Mouse (Mus musculus): ENCODE data around the gene March10. TPM values are rescaled to one million over a fixed set of nuclear protein-coding genes. Genes with fewer than 3 reads are reported as not detected.

Gene March10
- polyA plus RNA-seq, 1 experiment from 2014 or later, result not detected

- Histone ChIP-seq H3K27ac (ENCODE audit: low read length) (no peak overlapping the region), H3K36me3 (ENCODE audit: control insufficient read depth, insufficient read depth) (no peaks in the 10 kb centered on the region), H3K9ac (ENCODE audit: low read depth, low read length) (no peak overlapping the region), H3K4me3 (ENCODE audit: low read depth, low read length) (no peak overlapping the region), H3K4me2 (ENCODE audit: low read depth, low read length) (no peak overlapping the region), H3K9me3 (replicated peaks; ENCODE audit: control insufficient read depth, low read length) (no peaks in the 10 kb centered on the region), H3K4me1 (ENCODE audit: control insufficient read depth, low read depth, low read length) (no peaks in the 10 kb centered on the region), H3K27me3 (ENCODE audit: control insufficient read depth, insufficient read depth, low read depth, low read length) (no peaks in the 10 kb centered on the region)
- 67% methylated on average over 6 of the region's 6 CpGs for WGBS (ENCODE audit: insufficient replicate concordance)
- ATAC-seq (ENCODE audit: low read depth), result no peak
These were observed 11.6 kb downstream of the March10 start for GRCm38 (mm10) chr11:105444929-105445328.

- H3K9me3 ChIP-seq (replicated peaks; ENCODE audit: control insufficient read depth, low read length), result no peaks in the 10 kb centered on the region
These were observed 13.0 kb downstream of the March10 start for GRCm38 (mm10) chr11:105443505-105443904.

GRCm38 (mm10) chr11:105439796-105440195, 16.7 kb downstream of the March10 start:
- WGBS (ENCODE audit: insufficient replicate concordance), result 63% methylated on average over 7 of the region's 7 CpGs
- Histone ChIP-seq H3K36me3 (ENCODE audit: control insufficient read depth, insufficient read depth) (no peaks in the 10 kb centered on the region), H3K9ac (ENCODE audit: low read depth, low read length) (no peak overlapping the region), H3K9me3 (replicated peaks; ENCODE audit: control insufficient read depth, low read length) (no peaks in the 10 kb centered on the region), H3K27me3 (ENCODE audit: control insufficient read depth, insufficient read depth, low read depth, low read length) (no peaks in the 10 kb centered on the region), H3K4me3 (ENCODE audit: low read depth, low read length) (no peak overlapping the region), H3K4me1 (ENCODE audit: control insufficient read depth, low read depth, low read length) (no peaks in the 10 kb centered on the region), H3K27ac (ENCODE audit: low read length) (no peak overlapping the region), H3K4me2 (ENCODE audit: low read depth, low read length) (no peak overlapping the region)
- no peak for ATAC-seq (ENCODE audit: low read depth)

More at GRCm38 (mm10) chr11:105443505-105443904, 13.0 kb downstream of the March10 start:
- H3K4me2 ChIP-seq (ENCODE audit: low read depth, low read length), result no peak overlapping the region
- no peaks in the 10 kb centered on the region for H3K4me1 ChIP-seq (ENCODE audit: control insufficient read depth, low read depth, low read length)
- no peak overlapping the region for H3K27ac ChIP-seq (ENCODE audit: low read length)
- H3K36me3 ChIP-seq (ENCODE audit: control insufficient read depth, insufficient read depth), result no peaks in the 10 kb centered on the region
- no peaks in the 10 kb centered on the region for H3K27me3 ChIP-seq (ENCODE audit: control insufficient read depth, insufficient read depth, low read depth, low read length)
- no peak overlapping the region for H3K9ac ChIP-seq (ENCODE audit: low read depth, low read length)
- no peak overlapping the region for H3K4me3 ChIP-seq (ENCODE audit: low read depth, low read length)
- WGBS (ENCODE audit: insufficient replicate concordance), result 33% methylated on average over 5 of the region's 5 CpGs
- no peak for ATAC-seq (ENCODE audit: low read depth)

GRCm38 (mm10) chr11:105438907-105439306, 17.6 kb downstream of the March10 start:
- 55% methylated on average over 7 of the region's 7 CpGs for WGBS (ENCODE audit: insufficient replicate concordance)
- Histone ChIP-seq H3K4me1 (ENCODE audit: control insufficient read depth, low read depth, low read length) (no peaks in the 10 kb centered on the region), H3K36me3 (ENCODE audit: control insufficient read depth, insufficient read depth) (no peaks in the 10 kb centered on the region), H3K4me3 (ENCODE audit: low read depth, low read length) (no peak overlapping the region), H3K9me3 (replicated peaks; ENCODE audit: control insufficient read depth, low read length) (no peaks in the 10 kb centered on the region), H3K27me3 (ENCODE audit: control insufficient read depth, insufficient read depth, low read depth, low read length) (no peaks in the 10 kb centered on the region), H3K9ac (ENCODE audit: low read depth, low read length) (no peak overlapping the region), H3K4me2 (ENCODE audit: low read depth, low read length) (no peak overlapping the region), H3K27ac (ENCODE audit: low read length) (no peak overlapping the region)
- ATAC-seq (ENCODE audit: low read depth), result no peak

DNA sequence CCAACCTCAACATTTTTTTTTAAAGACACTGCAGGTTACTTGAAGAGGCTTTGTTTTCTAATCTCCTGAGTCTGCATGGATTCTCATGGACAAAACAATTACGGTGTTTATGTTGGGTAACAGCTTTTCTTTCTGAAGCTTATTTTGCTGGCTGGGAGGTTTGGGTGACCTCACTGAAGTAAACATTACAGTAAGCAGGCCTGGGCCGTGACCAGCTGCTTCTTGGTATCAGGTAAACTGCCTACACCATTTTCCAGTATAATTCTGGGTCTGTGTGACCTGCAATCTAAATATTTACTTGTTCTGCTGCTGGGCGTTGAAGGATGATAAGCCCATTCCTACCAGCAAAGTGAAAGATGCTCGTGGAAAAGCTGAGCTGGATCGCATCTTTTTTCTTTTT, 30.1 kb downstream of the March10 start:
- no peaks in the 10 kb centered on the region for H3K9me3 ChIP-seq (replicated peaks; ENCODE audit: control insufficient read depth, low read length)
- no peaks in the 10 kb centered on the region for H3K4me1 ChIP-seq (ENCODE audit: control insufficient read depth, low read depth, low read length)
- H3K9ac ChIP-seq (ENCODE audit: low read depth, low read length), result no peak overlapping the region
- no peaks in the 10 kb centered on the region for H3K36me3 ChIP-seq (ENCODE audit: control insufficient read depth, insufficient read depth)
- no peak overlapping the region for H3K27ac ChIP-seq (ENCODE audit: low read length)
- H3K4me2 ChIP-seq (ENCODE audit: low read depth, low read length), result no peak overlapping the region
- WGBS (ENCODE audit: insufficient replicate concordance), result 53% methylated on average over 5 of the region's 5 CpGs
- no peak overlapping the region for H3K4me3 ChIP-seq (ENCODE audit: low read depth, low read length)
- H3K27me3 ChIP-seq (ENCODE audit: control insufficient read depth, insufficient read depth, low read depth, low read length), result no peaks in the 10 kb centered on the region
- ATAC-seq (ENCODE audit: low read depth), result no peak

DNA sequence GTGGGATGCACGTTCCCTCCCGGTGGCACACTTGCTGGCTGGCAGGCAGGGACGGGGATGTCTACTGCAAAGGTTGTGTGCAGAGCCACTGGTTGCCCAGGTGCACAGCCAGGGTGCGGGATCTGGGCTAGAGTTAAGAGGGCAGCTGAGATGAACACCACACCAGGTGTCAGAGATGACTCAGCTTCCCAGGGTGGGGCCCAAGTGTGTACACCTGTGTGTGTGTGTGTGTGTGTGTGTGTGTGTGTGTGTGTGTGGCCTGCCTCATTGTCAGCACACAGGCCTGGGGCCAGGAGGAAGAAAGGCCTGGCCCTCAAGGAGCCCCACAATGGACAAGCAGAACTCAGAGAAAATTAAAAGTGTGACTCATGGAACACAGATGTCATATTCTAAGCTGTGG, 31.9 kb downstream of the March10 start:
- no peak overlapping the region for H3K4me2 ChIP-seq (ENCODE audit: low read depth, low read length)
- no peak overlapping the region for H3K4me3 ChIP-seq (ENCODE audit: low read depth, low read length)
- H3K9ac ChIP-seq (ENCODE audit: low read depth, low read length), result no peak overlapping the region
- H3K27ac ChIP-seq (ENCODE audit: low read length), result no peak overlapping the region
- no peaks in the 10 kb centered on the region for H3K27me3 ChIP-seq (ENCODE audit: control insufficient read depth, insufficient read depth, low read depth, low read length)
- no peaks in the 10 kb centered on the region; the same call in 1 of the 2 replicates for H3K4me1 ChIP-seq (ENCODE audit: control insufficient read depth, low read depth, low read length)
- no peaks in the 10 kb centered on the region for H3K9me3 ChIP-seq (replicated peaks; ENCODE audit: control insufficient read depth, low read length)
- WGBS (ENCODE audit: insufficient replicate concordance), result 84% methylated on average over 4 of the region's 4 CpGs
- no peaks in the 10 kb centered on the region for H3K36me3 ChIP-seq (ENCODE audit: control insufficient read depth, insufficient read depth)
- ATAC-seq (ENCODE audit: low read depth), result no peak

GRCm38 (mm10) chr11:105420671-105421450, 35.7 kb downstream of the March10 start:
- 31% methylated on average over 7 of the region's 7 CpGs for WGBS (ENCODE audit: insufficient replicate concordance)
- H3K4me3 ChIP-seq (ENCODE audit: low read depth, low read length), result no peak overlapping the region

GRCm38 (mm10) chr11:105419946-105420345, 36.6 kb downstream of the March10 start:
- no peaks in the 10 kb centered on the region for H3K27me3 ChIP-seq (ENCODE audit: control insufficient read depth, insufficient read depth, low read depth, low read length)
- H3K9me3 ChIP-seq (replicated peaks; ENCODE audit: control insufficient read depth, low read length), result no peaks in the 10 kb centered on the region
- no peak overlapping the region for H3K9ac ChIP-seq (ENCODE audit: low read depth, low read length)
- H3K36me3 ChIP-seq (ENCODE audit: control insufficient read depth, insufficient read depth), result no peaks in the 10 kb centered on the region
- H3K4me3 ChIP-seq (ENCODE audit: low read depth, low read length), result no peak overlapping the region
- H3K27ac ChIP-seq (ENCODE audit: low read length), result no peak overlapping the region
- no peak overlapping the region for H3K4me2 ChIP-seq (ENCODE audit: low read depth, low read length)
- H3K4me1 ChIP-seq (ENCODE audit: control insufficient read depth, low read depth, low read length), result no peaks in the 10 kb centered on the region; the same call in 1 of the 2 replicates
- WGBS (ENCODE audit: insufficient replicate concordance), result 61% methylated on average over 7 of the region's 7 CpGs
- ATAC-seq (ENCODE audit: low read depth), result no peak

More at GRCm38 (mm10) chr11:105420671-105421450, 35.7 kb downstream of the March10 start:
- Histone ChIP-seq H3K4me1 (ENCODE audit: control insufficient read depth, low read depth, low read length) (no peaks in the 10 kb centered on the region; the same call in 1 of the 2 replicates), H3K9me3 (replicated peaks; ENCODE audit: control insufficient read depth, low read length) (no peaks in the 10 kb centered on the region), H3K4me2 (ENCODE audit: low read depth, low read length) (no peak overlapping the region), H3K27me3 (ENCODE audit: control insufficient read depth, insufficient read depth, low read depth, low read length) (no peaks in the 10 kb centered on the region), H3K27ac (ENCODE audit: low read length) (no peak overlapping the region), H3K36me3 (ENCODE audit: control insufficient read depth, insufficient read depth) (no peaks in the 10 kb centered on the region), H3K9ac (ENCODE audit: low read depth, low read length) (no peak overlapping the region)
- no peak for ATAC-seq (ENCODE audit: low read depth)

DNA sequence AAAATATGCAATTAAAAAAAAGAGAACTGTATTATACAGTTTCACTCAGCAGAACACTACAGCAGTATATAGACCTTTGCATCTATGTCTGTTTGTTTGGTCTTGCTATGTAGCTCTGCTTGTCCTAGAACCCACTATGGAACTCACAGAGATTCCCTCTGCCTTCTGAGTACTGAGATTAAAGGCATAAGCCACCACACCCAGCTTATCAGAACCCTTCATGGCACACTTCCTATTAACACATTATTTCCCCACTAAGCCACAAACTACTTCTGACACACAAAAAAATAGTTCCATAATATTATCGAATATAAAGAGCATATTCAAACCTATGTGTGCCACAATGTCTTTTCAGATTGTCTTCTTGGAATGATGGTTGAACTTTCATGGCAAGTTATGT, 42.5 kb downstream of the March10 start:
- no peak for ATAC-seq (ENCODE audit: low read depth)
- H3K9ac ChIP-seq (ENCODE audit: low read depth, low read length), result no peak overlapping the region
- no peaks in the 10 kb centered on the region; the same call in 1 of the 2 replicates for H3K27me3 ChIP-seq (ENCODE audit: control insufficient read depth, insufficient read depth, low read depth, low read length)
- no peak overlapping the region for H3K27ac ChIP-seq (ENCODE audit: low read length)
- H3K4me2 ChIP-seq (ENCODE audit: low read depth, low read length), result no peak overlapping the region
- no peaks in the 10 kb centered on the region for H3K36me3 ChIP-seq (ENCODE audit: control insufficient read depth, insufficient read depth)
- no peaks in the 10 kb centered on the region for H3K4me1 ChIP-seq (ENCODE audit: control insufficient read depth, low read depth, low read length)
- no peak overlapping the region for H3K4me3 ChIP-seq (ENCODE audit: low read depth, low read length)
- WGBS (ENCODE audit: insufficient replicate concordance), result 24% methylated on average over 1 of the region's 1 CpGs
- H3K9me3 ChIP-seq (replicated peaks; ENCODE audit: control insufficient read depth, low read length), result no peaks in the 10 kb centered on the region

Measured in liver, embryonic 16.5 days (tissue).